In genomic region chr17:45914237-45914636, GRCm38 (mm10) we compare ENCODE assay signal across 26 mouse cellular contexts.
DNase-seq lines count a peak whose midpoint lies in the region; ATAC-seq lines count a peak whose summit lies in the region.
"Had no signal": no experiment of that assay in that cellular context is flagged by ENCODE, and none has a peak within 500 bp of the region (broad histone marks: within the 10 kb centered on the region; RNA-seq: fewer than 3 reads in every experiment).

No protein-coding gene starts in this region.

- peaks cover 6% of the 10 kb centered on the region; the same call in 1 of the 2 replicates for H3K4me1 ChIP-seq in liver, embryonic 12.5 days
- H3K4me1 ChIP-seq: forebrain, embryonic 13.5 days; hindbrain, embryonic 12.5 days had no signal

- DNase-seq in cerebellum, adult 11-12 months = peak; percentile 58
- DNase-seq in cerebellum, postnatal 4 days (ENCODE audit: low spot score in 2 of 2) = no peak
- DNase-seq in cerebellum, adult 8-10 months = peak; percentile 32
- peak; percentile 65 to 71 for DNase-seq in cerebellum, postnatal 10 days
- peak; percentile 33 to 41 for DNase-seq in cerebellum, postnatal 36 days
- no peak for DNase-seq in spleen, postnatal 14 days (ENCODE audit: low spot score in 2 of 2)
- no peak for DNase-seq in layer of hippocampus, postnatal 36 days
- DNase-seq: adrenal gland, postnatal 10 days; adrenal gland, postnatal 36 days; B cell, adult 2 months; gastrocnemius, adult 2 months; gastrocnemius, postnatal 14 days; heart, adult 11 months; kidney, adult 18-20 months; kidney, adult 9 months had no signal

- ATAC-seq in liver, embryonic 12.5 days = no peak
- ATAC-seq: forebrain, embryonic 13.5 days; forebrain, embryonic 16.5 days; hindbrain, embryonic 16.5 days; Patski had no signal

- no peaks in the 10 kb centered on the region for H3K36me3 ChIP-seq in liver, embryonic 12.5 days
- H3K36me3 ChIP-seq: embryonic facial prominence, embryonic 12.5 days; embryonic facial prominence, embryonic 15.5 days; G1E; hindbrain, embryonic 12.5 days had no signal

- 0 out of 2 replicates have a peak, but pooled peaks cover 8% of the 10 kb centered on the region for H3K9me3 ChIP-seq in liver, embryonic 12.5 days (replicated peaks)
- H3K9me3 ChIP-seq: embryonic facial prominence, embryonic 12.5 days; hindbrain, embryonic 12.5 days had no signal

- H3K4me3 ChIP-seq in liver, embryonic 12.5 days = no peak overlapping the region
- H3K4me3 ChIP-seq: embryonic facial prominence, embryonic 12.5 days; embryonic facial prominence, embryonic 15.5 days; erythroblast, embryonic 14.5 days; forebrain, embryonic 13.5 days; gastrocnemius, adult 2 months; hindbrain, embryonic 12.5 days had no signal

- no peak overlapping the region for H3K4me2 ChIP-seq in liver, embryonic 12.5 days
- H3K4me2 ChIP-seq: embryonic facial prominence, embryonic 12.5 days; embryonic facial prominence, embryonic 15.5 days; forebrain, embryonic 13.5 days; heart, embryonic 11.5 days; hindbrain, embryonic 12.5 days had no signal

- H3K27me3 ChIP-seq in liver, embryonic 12.5 days (replicated peaks) = no peaks in the 10 kb centered on the region
- H3K27me3 ChIP-seq: embryonic facial prominence, embryonic 12.5 days; embryonic facial prominence, embryonic 15.5 days; forebrain, embryonic 13.5 days; Patski had no signal

- H3K9ac ChIP-seq in liver, embryonic 12.5 days = no peak overlapping the region
- H3K9ac ChIP-seq: embryonic facial prominence, embryonic 12.5 days; embryonic facial prominence, embryonic 15.5 days; forebrain, embryonic 13.5 days; hindbrain, embryonic 12.5 days had no signal

- no peak overlapping the region for H3K27ac ChIP-seq in liver, embryonic 12.5 days
- H3K27ac ChIP-seq: embryonic facial prominence, embryonic 12.5 days; embryonic facial prominence, embryonic 15.5 days; forebrain, embryonic 13.5 days; gastrocnemius, adult 2 months; hindbrain, embryonic 12.5 days had no signal

- 39% methylated on average over 1 of the region's 1 CpGs for WGBS in liver, embryonic 12.5 days (ENCODE audit: insufficient replicate concordance)

Comparison
In these comparisons a context has a peak if more than half of its experiments do, and no peak if none do; other contexts are left out.
1. DNase-seq: peak in cerebellum, adult 11-12 months (single experiment), cerebellum, adult 8-10 months (single experiment), cerebellum, postnatal 10 days (2 of 2) and cerebellum, postnatal 36 days (2 of 2); none in cerebellum, postnatal 4 days (0 of 2), spleen, postnatal 14 days (0 of 2) and layer of hippocampus, postnatal 36 days (0 of 2).